Mouse (Mus musculus) ES-E14 (cell line): ENCODE measurements around the gene Spink2.

Source experiments
- CHD2 ChIP-seq: IDR thresholded peaks from 2 replicates; pipeline ENCODE4 v1.6.1; 2014; ENCODE audit warnings: mild to moderate bottlenecking, low read depth, low read length, inconsistent platforms
- HCFC1 ChIP-seq: IDR thresholded peaks from 2 replicates; pipeline ENCODE4 v1.6.1; 2012; ENCODE audit warnings: low read length, inconsistent platforms, borderline replicate concordance; ENCODE audit not compliant: insufficient read depth
- MAFK ChIP-seq: IDR thresholded peaks from 2 replicates; pipeline ENCODE4 v1.6.1; 2014; ENCODE audit warnings: mild to moderate bottlenecking, low read depth, low read length, inconsistent platforms; ENCODE audit not compliant: insufficient read depth

DNA sequence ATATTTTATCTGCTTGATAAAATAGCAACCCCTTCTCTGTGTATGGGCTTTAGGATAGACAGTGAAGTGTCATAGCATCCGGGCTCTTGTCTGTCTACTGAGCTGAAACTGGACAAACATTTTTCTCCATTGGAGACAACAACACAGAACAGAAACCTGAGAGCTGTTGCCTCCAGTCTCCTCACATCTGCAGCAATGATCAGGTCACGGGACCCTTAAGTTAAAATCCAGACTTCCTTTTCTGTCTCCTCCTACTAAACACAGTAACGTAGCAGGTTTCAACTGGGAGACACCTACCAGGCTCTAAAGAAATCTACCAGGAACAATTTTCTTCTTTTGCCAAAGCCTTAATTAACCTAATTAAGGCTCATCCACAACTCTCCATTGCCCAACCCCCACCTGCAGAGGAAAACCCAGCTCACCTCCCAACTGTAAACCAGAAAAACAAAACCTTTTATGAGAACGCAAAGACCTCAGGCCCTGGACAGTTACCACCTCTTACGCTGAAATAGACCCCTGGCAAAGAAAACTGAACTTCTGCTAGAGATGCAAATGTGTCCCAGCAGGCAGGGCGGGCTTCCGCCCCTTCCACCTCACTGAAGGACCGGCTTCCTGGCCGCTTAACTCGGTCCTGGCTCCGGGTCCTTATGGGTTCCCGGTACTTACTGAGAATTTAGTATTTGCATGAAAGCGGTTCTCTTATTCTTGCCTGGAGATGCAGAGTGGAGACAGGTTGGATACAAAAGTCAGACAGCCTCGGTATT lies 53.3 kb downstream of the Spink2 start:
- TF ChIP-seq HCFC1 (no peak), CHD2 (no peak), MAFK (no peak)
